Mouse (Mus musculus) bone marrow macrophage, adult 2 months (primary cell): Measurements from ENCODE around the gene Gucy2d.

Source experiments
- CTCF ChIP-seq: IDR thresholded peaks from 2 replicates; pipeline ENCODE4 v1.5.1; 2012; ENCODE audit warnings: low read depth, mild to moderate bottlenecking, low read length, moderate library complexity
- POLR2A ChIP-seq: IDR thresholded peaks from 2 replicates; pipeline ENCODE4 v1.6.1; 2012; ENCODE audit warnings: mild to moderate bottlenecking, low read depth, low read length, borderline replicate concordance

DNA sequence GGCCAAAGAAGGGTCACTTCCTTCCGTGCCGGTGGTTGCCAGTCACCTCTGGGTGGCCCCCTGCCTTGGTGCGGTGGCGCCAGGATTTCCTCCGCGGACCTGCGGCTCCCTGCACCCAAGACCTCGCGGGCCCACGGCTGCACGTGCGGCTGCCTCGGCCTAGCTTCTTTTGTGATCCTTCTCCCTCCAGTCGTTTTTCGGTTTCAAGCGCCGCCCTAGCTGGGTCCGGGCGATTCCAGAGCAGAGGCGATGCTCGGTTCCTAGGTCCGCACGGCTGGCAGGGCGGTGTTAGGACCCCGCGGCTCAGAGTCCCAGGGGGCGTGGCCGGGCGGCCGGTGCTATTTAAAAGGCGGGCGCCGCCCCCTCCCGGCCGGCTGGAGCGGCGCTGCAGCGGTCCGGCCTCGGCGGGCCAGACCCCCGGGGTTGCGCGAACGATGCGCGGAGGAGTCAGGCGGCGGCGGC lies 49.4 kb downstream of the Gucy2d start:
- TF ChIP-seq CTCF = no peak
- no peak for TF ChIP-seq POLR2A
